Mouse (Mus musculus) heart, embryonic 12.5 days (tissue): ENCODE results near the gene Fscb. TPM values are rescaled to one million over a fixed set of nuclear protein-coding genes. Genes with fewer than 3 reads are reported as not detected.

ENCODE experiments used
- ATAC-seq: fragments of 200-750 bp; cut with Nextera tagmentation; 2 replicates; pipeline ENCODE4 v1.8.0; 2017; ENCODE audit warnings: moderate TSS enrichment, moderate library complexity; ENCODE audit not compliant: insufficient number of reproducible peaks, low FRiP score
- H3K27ac ChIP-seq: fragments of 300-500 bp; sonication (generic); 2 replicates; pipeline ENCODE4 v1.5.1; 2016; ENCODE audit warnings: mild to moderate bottlenecking, moderate library complexity; ENCODE audit not compliant: poor library complexity, severe bottlenecking
- H3K27me3 ChIP-seq: fragments of 300-500 bp; sonication (generic); replicated peaks from 2 replicates; pipeline ENCODE4 v1.6.1; 2016; ENCODE audit warnings: mild to moderate bottlenecking, moderate library complexity
- H3K36me3 ChIP-seq: fragments of 300-500 bp; sonication (generic); 2 replicates; pipeline ENCODE4 v1.6.1; 2016; ENCODE audit warnings: mild to moderate bottlenecking, moderate library complexity
- H3K4me1 ChIP-seq: fragments of 300-500 bp; sonication (generic); replicated peaks from 2 replicates; pipeline ENCODE4 v1.6.1; 2016; ENCODE audit warnings: mild to moderate bottlenecking
- H3K4me2 ChIP-seq: fragments of 300-500 bp; sonication (generic); 2 replicates; pipeline ENCODE4 v1.6.1; 2016; ENCODE audit warnings: mild to moderate bottlenecking, moderate library complexity
- H3K4me3 ChIP-seq: fragments of 300-500 bp; sonication (generic); 2 replicates; pipeline ENCODE4 v1.5.1; 2016; ENCODE audit warnings: mild to moderate bottlenecking
- H3K9ac ChIP-seq: fragments of 300-500 bp; sonication (generic); 2 replicates; pipeline ENCODE4 v1.6.1; 2016; ENCODE audit warnings: mild to moderate bottlenecking, moderate library complexity
- H3K9me3 ChIP-seq: fragments of 300-500 bp; sonication (generic); replicated peaks from 2 replicates; pipeline ENCODE4 v1.6.1; 2016; ENCODE audit warnings: mild to moderate bottlenecking, moderate library complexity
- WGBS: fragments of 180-500 bp; shearing (Covaris S2); methylation state at CpG from one replicate; pipeline ENCODE4 v1.1.7; 2016; 5-methylcytosine and 5-hydroxymethylcytosine counted together
- polyA plus RNA-seq: library from polyadenylated mRNA; unstranded; fragments of >200 nt; fragmentation: Nextera tagmentation; extraction: Ambion mirVana; gene quantifications from 2 replicates; pipeline ENCODE4 v1.2.1, GENCODE M21; 2016

Gene Fscb
- not detected in 2 replicates for polyA plus RNA-seq

DNA sequence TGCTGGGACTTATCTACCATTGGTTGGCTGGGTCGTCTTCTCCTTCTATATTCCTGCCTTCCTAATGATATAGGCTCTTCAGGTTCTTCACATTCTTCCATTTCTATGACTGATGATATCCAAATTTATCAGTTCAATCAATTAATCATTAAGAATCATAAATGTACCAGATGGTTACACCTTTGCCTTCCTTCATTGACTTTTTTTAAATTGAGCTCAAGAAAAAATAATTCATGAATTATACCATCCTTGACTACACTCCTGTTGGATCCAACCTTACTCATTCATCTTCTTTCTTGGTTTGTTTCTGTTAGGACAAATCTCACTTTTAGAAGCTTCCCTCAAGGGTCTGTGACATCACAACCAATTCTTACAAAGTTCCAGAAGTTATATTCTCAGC is at the start of gene Fscb:
Gene Fscb, minus strand, starts transcription at position 101 of the 400 bp plus-strand sequence.
- no peak within 1 kb of the TSS for H3K9ac ChIP-seq
- no peaks in the 10 kb centered on the region for H3K27me3 ChIP-seq
- no peak within 1 kb of the TSS for H3K27ac ChIP-seq
- H3K36me3 ChIP-seq = no peaks in the 10 kb centered on the region
- no peak within 1 kb of the TSS for H3K4me2 ChIP-seq
- peaks cover 5% of the 10 kb centered on the region for H3K9me3 ChIP-seq
- no peaks in the 10 kb centered on the region for H3K4me1 ChIP-seq
- H3K4me3 ChIP-seq = no peak within 1 kb of the TSS
- ATAC-seq = no peak
- 66% methylated on average over 1 of the region's 1 CpGs for WGBS

DNA sequence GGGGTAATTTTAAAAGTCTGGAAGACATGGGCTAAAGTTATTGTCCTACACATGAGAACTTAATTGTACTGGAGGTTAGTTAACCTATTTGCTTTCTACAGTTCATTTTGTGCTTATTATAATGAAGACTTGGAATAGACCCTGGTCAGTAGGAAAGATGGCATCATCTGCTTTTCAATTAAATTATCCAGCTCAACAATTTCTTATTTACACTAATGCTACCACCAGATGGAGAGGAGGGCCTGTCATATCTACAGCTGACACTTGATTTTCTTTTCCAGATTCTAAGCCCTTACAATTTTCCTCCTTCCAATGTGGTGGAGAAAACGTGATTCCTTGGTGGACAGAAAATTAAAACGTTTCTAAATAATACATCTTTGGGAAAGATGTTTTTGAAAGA is 42.3 kb upstream of the Fscb start:
- Histone ChIP-seq H3K4me1 (no peaks in the 10 kb centered on the region), H3K4me2 (no peak overlapping the region), H3K4me3 (no peak overlapping the region), H3K36me3 (no peaks in the 10 kb centered on the region), H3K27me3 (no peaks in the 10 kb centered on the region), H3K9me3 (no peaks in the 10 kb centered on the region), H3K27ac (no peak overlapping the region), H3K9ac (no peak overlapping the region)
- WGBS = 55% methylated on average over 2 of the region's 2 CpGs
- no peak for ATAC-seq

DNA sequence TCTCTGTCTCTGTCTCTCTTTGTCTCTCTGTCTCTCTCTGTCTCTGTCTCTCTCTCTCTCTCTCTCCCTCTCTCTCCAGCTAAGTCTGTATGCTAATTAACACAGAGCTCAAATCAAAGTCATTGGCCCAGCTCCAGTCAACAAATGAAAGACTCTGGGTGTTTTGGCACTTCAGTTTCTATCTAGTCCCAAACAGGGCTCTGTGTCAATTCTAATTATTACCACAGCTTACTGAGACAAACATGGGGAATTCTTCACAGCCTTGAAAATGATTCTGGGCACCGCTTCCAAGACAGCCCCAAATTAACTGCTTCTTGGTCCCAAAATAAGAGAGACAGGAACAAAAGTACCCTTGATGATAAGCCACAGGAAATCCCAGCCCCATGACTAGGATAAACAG is 38.9 kb upstream of the Fscb start:
- Histone ChIP-seq H3K27me3 (no peaks in the 10 kb centered on the region), H3K27ac (no peak overlapping the region), H3K4me2 (no peak overlapping the region), H3K36me3 (no peaks in the 10 kb centered on the region), H3K4me1 (no peaks in the 10 kb centered on the region), H3K9me3 (no peaks in the 10 kb centered on the region), H3K4me3 (no peak overlapping the region), H3K9ac (no peak overlapping the region)
- 57% methylated on average over 1 of the region's 1 CpGs for WGBS
- ATAC-seq = no peak

- H3K9me3 ChIP-seq = no peaks in the 10 kb centered on the region
- no peak overlapping the region for H3K4me3 ChIP-seq
- no peaks in the 10 kb centered on the region for H3K27me3 ChIP-seq
- H3K36me3 ChIP-seq = no peaks in the 10 kb centered on the region
- no peak overlapping the region for H3K4me2 ChIP-seq
- WGBS = 71% methylated on average over 5 of the region's 5 CpGs
- ATAC-seq = no peak
- H3K4me1 ChIP-seq = no peaks in the 10 kb centered on the region
- no peak overlapping the region for H3K27ac ChIP-seq
- H3K9ac ChIP-seq = no peak overlapping the region
Observed at GRCm38 (mm10) chr12:64497706-64498105, 23.2 kb upstream of the Fscb start.

- no peak for ATAC-seq
- no peaks in the 10 kb centered on the region for H3K36me3 ChIP-seq
- 54% methylated on average over 1 of the region's 1 CpGs for WGBS
Observed at GRCm38 (mm10) chr12:64473615-64474014, 875 bp downstream of the Fscb start.

GRCm38 (mm10) chr12:64473136-64473535 is 1.4 kb downstream of the Fscb start:
- no peaks in the 10 kb centered on the region for H3K36me3 ChIP-seq
- H3K4me2 ChIP-seq = no peak overlapping the region
- ATAC-seq = no peak
- 77% methylated on average over 1 of the region's 1 CpGs for WGBS
- no peaks in the 10 kb centered on the region for H3K27me3 ChIP-seq
- H3K9ac ChIP-seq = no peak overlapping the region
- H3K4me1 ChIP-seq = no peaks in the 10 kb centered on the region
- H3K4me3 ChIP-seq = no peak overlapping the region
- no peak overlapping the region for H3K27ac ChIP-seq
- peaks cover 5% of the 10 kb centered on the region for H3K9me3 ChIP-seq

More at GRCm38 (mm10) chr12:64473615-64474014, 875 bp downstream of the Fscb start:
- Histone ChIP-seq H3K4me3 (no peak overlapping the region), H3K9ac (no peak overlapping the region), H3K4me1 (no peaks in the 10 kb centered on the region), H3K9me3 (peaks cover 5% of the 10 kb centered on the region), H3K4me2 (no peak overlapping the region), H3K27me3 (no peaks in the 10 kb centered on the region), H3K27ac (no peak overlapping the region)

DNA sequence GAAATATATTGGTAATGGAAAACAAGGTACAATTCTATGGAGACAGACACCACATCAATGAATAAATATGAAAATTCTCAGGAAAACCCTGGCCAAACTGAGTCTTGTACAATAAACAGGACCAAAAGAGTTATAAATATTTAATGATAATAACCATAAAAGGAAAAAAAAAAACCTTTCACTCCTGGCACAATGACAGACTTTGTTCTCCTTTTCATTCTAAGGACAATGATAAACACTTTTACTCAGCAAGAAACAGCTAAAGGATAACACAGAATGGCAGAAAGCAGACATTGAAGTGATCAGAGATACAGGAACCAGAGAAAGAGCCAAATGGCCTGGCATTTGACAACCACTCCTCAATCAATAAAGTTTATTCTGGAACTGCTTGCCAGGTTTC is 19.3 kb downstream of the Fscb start:
- Histone ChIP-seq H3K4me1 (no peaks in the 10 kb centered on the region), H3K4me3 (no peak overlapping the region), H3K27me3 (no peaks in the 10 kb centered on the region), H3K9ac (no peak overlapping the region), H3K4me2 (no peak overlapping the region), H3K9me3 (no peaks in the 10 kb centered on the region), H3K36me3 (no peaks in the 10 kb centered on the region), H3K27ac (no peak overlapping the region)
- no peak for ATAC-seq

GRCm38 (mm10) chr12:64449911-64450310 is 24.6 kb downstream of the Fscb start:
- H3K27me3 ChIP-seq = no peaks in the 10 kb centered on the region
- H3K27ac ChIP-seq = no peak overlapping the region
- no peak for ATAC-seq
- H3K9me3 ChIP-seq = no peaks in the 10 kb centered on the region
- no peak overlapping the region for H3K4me2 ChIP-seq
- WGBS = 61% methylated on average over 9 of the region's 9 CpGs
- no peaks in the 10 kb centered on the region for H3K4me1 ChIP-seq
- no peaks in the 10 kb centered on the region for H3K36me3 ChIP-seq
- H3K4me3 ChIP-seq = no peak overlapping the region
- no peak overlapping the region for H3K9ac ChIP-seq

DNA sequence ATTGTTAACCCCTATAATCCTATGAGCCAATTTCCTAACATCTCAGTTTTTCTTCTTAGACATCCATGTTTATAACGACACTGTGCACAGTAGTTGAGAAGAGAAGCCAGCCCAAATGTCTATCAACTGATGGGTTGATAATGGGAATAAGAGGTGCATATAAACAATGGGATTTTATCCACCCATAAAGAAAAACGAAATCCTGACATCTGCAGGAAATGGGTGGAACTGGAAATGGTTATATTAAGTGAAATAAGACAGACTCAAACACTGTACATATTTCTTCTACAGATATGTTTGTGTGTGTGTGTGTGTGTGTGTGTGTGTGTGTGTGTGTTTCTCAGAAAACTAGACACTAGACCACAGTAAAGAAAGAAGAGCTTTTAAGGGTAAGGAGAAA is 37.8 kb downstream of the Fscb start:
- Histone ChIP-seq H3K9ac (no peak overlapping the region), H3K9me3 (no peaks in the 10 kb centered on the region), H3K4me3 (no peak overlapping the region), H3K27me3 (no peaks in the 10 kb centered on the region), H3K27ac (no peak overlapping the region), H3K36me3 (no peaks in the 10 kb centered on the region), H3K4me1 (no peaks in the 10 kb centered on the region), H3K4me2 (no peak overlapping the region)
- WGBS = 63% methylated on average over 2 of the region's 2 CpGs
- no peak for ATAC-seq
